Mouse (Mus musculus): ENCODE measurements at regions not wholly inside any gene's neighbourhood (a gene's known extent, or its start where the extent isn't known, plus 50 kb on each side); places are given as distances from the start of the nearest gene placed in this dataset.
"Not testable (repeated sequence)": the region's sequence is repeated elsewhere in the genome, so short reads cannot be mapped to it uniquely, and the experiment has no call there.

- Histone ChIP-seq H3K4me3 (ENCODE audit: insufficient read depth, low read length) (no peak overlapping the region), H3K27ac (ENCODE audit: insufficient read depth, low read length) (no peak overlapping the region), H3K4me1 (ENCODE audit: control insufficient read depth, insufficient read depth, low read length) (no peaks in the 10 kb centered on the region)
- TF ChIP-seq POLR2A (IDR thresholded peaks at IDR 0.05; ENCODE audit: extremely low read depth, insufficient read depth, low read length) (no peak), CTCF (IDR thresholded peaks at IDR 0.05; ENCODE audit: extremely low read depth, insufficient read depth, low read length) (no peak)
Observed at GRCm38 (mm10) chr15:24419736-24420135, 993.8 kb downstream of the Basp1 start.

GRCm38 (mm10) chr15:24419186-24419585, 994.4 kb downstream of the Basp1 start:
- no peak for TF ChIP-seq POLR2A (IDR thresholded peaks at IDR 0.05; ENCODE audit: extremely low read depth, insufficient read depth, low read length)
- TF ChIP-seq CTCF (IDR thresholded peaks at IDR 0.05; ENCODE audit: extremely low read depth, insufficient read depth, low read length): no peak
- Histone ChIP-seq H3K27ac (ENCODE audit: insufficient read depth, low read length) (no peak overlapping the region), H3K4me3 (ENCODE audit: insufficient read depth, low read length) (no peak overlapping the region), H3K4me1 (ENCODE audit: control insufficient read depth, insufficient read depth, low read length) (no peaks in the 10 kb centered on the region)

- Histone ChIP-seq H3K27ac (ENCODE audit: insufficient read depth, low read length) (no peak overlapping the region), H3K4me3 (ENCODE audit: insufficient read depth, low read length) (no peak overlapping the region)
- TF ChIP-seq CTCF (IDR thresholded peaks at IDR 0.05; ENCODE audit: extremely low read depth, insufficient read depth, low read length) (peak; percentile 65), POLR2A (IDR thresholded peaks at IDR 0.05; ENCODE audit: extremely low read depth, insufficient read depth, low read length) (no peak)
Observed at GRCm38 (mm10) chr15:24407691-24408090, 1005.9 kb downstream of the Basp1 start.

GRCm38 (mm10) chr15:24405305-24405704, 1008.3 kb downstream of the Basp1 start:
- H3K27ac ChIP-seq (ENCODE audit: insufficient read depth, low read length): no peak overlapping the region
- no peak overlapping the region for H3K4me3 ChIP-seq (ENCODE audit: insufficient read depth, low read length)
- TF ChIP-seq POLR2A (IDR thresholded peaks at IDR 0.05; ENCODE audit: extremely low read depth, insufficient read depth, low read length) (no peak), CTCF (IDR thresholded peaks at IDR 0.05; ENCODE audit: extremely low read depth, insufficient read depth, low read length) (no peak)
- no peaks in the 10 kb centered on the region for H3K4me1 ChIP-seq (ENCODE audit: control insufficient read depth, insufficient read depth, low read length)

More at GRCm38 (mm10) chr15:24407691-24408090, 1005.9 kb downstream of the Basp1 start:
- no peaks in the 10 kb centered on the region for H3K4me1 ChIP-seq (ENCODE audit: control insufficient read depth, insufficient read depth, low read length)

GRCm38 (mm10) chr15:24400088-24400487, 1013.5 kb downstream of the Basp1 start:
- no peaks in the 10 kb centered on the region for H3K4me1 ChIP-seq (ENCODE audit: control insufficient read depth, insufficient read depth, low read length)
- no peak overlapping the region for H3K27ac ChIP-seq (ENCODE audit: insufficient read depth, low read length)
- TF ChIP-seq POLR2A (IDR thresholded peaks at IDR 0.05; ENCODE audit: extremely low read depth, insufficient read depth, low read length) (no peak), CTCF (IDR thresholded peaks at IDR 0.05; ENCODE audit: extremely low read depth, insufficient read depth, low read length) (no peak)
- H3K4me3 ChIP-seq (ENCODE audit: insufficient read depth, low read length): no peak overlapping the region

- Histone ChIP-seq H3K27ac (ENCODE audit: insufficient read depth, low read length) (no peak overlapping the region), H3K4me1 (ENCODE audit: control insufficient read depth, insufficient read depth, low read length) (no peaks in the 10 kb centered on the region), H3K4me3 (ENCODE audit: insufficient read depth, low read length) (no peak overlapping the region)
- TF ChIP-seq CTCF (IDR thresholded peaks at IDR 0.05; ENCODE audit: extremely low read depth, insufficient read depth, low read length): no peak
- TF ChIP-seq POLR2A (IDR thresholded peaks at IDR 0.05; ENCODE audit: extremely low read depth, insufficient read depth, low read length): no peak
Observed at GRCm38 (mm10) chr15:24358398-24358797, 1055.2 kb downstream of the Basp1 start.

GRCm38 (mm10) chr15:24348975-24349560, 1064.5 kb downstream of the Basp1 start:
- no peak for TF ChIP-seq POLR2A (IDR thresholded peaks at IDR 0.05; ENCODE audit: extremely low read depth, insufficient read depth, low read length)
- TF ChIP-seq CTCF (IDR thresholded peaks at IDR 0.05; ENCODE audit: extremely low read depth, insufficient read depth, low read length): no peak
- Histone ChIP-seq H3K4me1 (ENCODE audit: control insufficient read depth, insufficient read depth, low read length) (no peaks in the 10 kb centered on the region), H3K4me3 (ENCODE audit: insufficient read depth, low read length) (no peak overlapping the region), H3K27ac (ENCODE audit: insufficient read depth, low read length) (no peak overlapping the region)

GRCm38 (mm10) chr15:24335876-24336275, 1077.7 kb downstream of the Basp1 start:
- not testable (repeated sequence) for H3K27ac ChIP-seq (ENCODE audit: insufficient read depth, low read length); H3K4me3 ChIP-seq (ENCODE audit: insufficient read depth, low read length); H3K4me1 ChIP-seq (ENCODE audit: control insufficient read depth, insufficient read depth, low read length)

- not testable (repeated sequence) for H3K4me3 ChIP-seq (ENCODE audit: insufficient read depth, low read length); H3K4me1 ChIP-seq (ENCODE audit: control insufficient read depth, insufficient read depth, low read length); H3K27ac ChIP-seq (ENCODE audit: insufficient read depth, low read length)
Observed at GRCm38 (mm10) chr15:24303123-24303522, 1110.4 kb downstream of the Basp1 start.

- H3K4me3 ChIP-seq (ENCODE audit: insufficient read depth, low read length): no peak overlapping the region
- no peak overlapping the region for H3K27ac ChIP-seq (ENCODE audit: insufficient read depth, low read length)
- H3K4me1 ChIP-seq (ENCODE audit: control insufficient read depth, insufficient read depth, low read length): no peaks in the 10 kb centered on the region
- TF ChIP-seq CTCF (IDR thresholded peaks at IDR 0.05; ENCODE audit: extremely low read depth, insufficient read depth, low read length) (no peak), POLR2A (IDR thresholded peaks at IDR 0.05; ENCODE audit: extremely low read depth, insufficient read depth, low read length) (no peak)
Observed at GRCm38 (mm10) chr15:24297236-24297635, 1116.3 kb downstream of the Basp1 start.

GRCm38 (mm10) chr15:24296798-24297197, 1116.8 kb downstream of the Basp1 start:
- H3K4me3 ChIP-seq (ENCODE audit: insufficient read depth, low read length): no peak overlapping the region
- TF ChIP-seq POLR2A (IDR thresholded peaks at IDR 0.05; ENCODE audit: extremely low read depth, insufficient read depth, low read length) (no peak), CTCF (IDR thresholded peaks at IDR 0.05; ENCODE audit: extremely low read depth, insufficient read depth, low read length) (no peak)
- H3K27ac ChIP-seq (ENCODE audit: insufficient read depth, low read length): no peak overlapping the region
- no peaks in the 10 kb centered on the region for H3K4me1 ChIP-seq (ENCODE audit: control insufficient read depth, insufficient read depth, low read length)
